Mouse (Mus musculus): ENCODE data around the gene Cercam.

DNA sequence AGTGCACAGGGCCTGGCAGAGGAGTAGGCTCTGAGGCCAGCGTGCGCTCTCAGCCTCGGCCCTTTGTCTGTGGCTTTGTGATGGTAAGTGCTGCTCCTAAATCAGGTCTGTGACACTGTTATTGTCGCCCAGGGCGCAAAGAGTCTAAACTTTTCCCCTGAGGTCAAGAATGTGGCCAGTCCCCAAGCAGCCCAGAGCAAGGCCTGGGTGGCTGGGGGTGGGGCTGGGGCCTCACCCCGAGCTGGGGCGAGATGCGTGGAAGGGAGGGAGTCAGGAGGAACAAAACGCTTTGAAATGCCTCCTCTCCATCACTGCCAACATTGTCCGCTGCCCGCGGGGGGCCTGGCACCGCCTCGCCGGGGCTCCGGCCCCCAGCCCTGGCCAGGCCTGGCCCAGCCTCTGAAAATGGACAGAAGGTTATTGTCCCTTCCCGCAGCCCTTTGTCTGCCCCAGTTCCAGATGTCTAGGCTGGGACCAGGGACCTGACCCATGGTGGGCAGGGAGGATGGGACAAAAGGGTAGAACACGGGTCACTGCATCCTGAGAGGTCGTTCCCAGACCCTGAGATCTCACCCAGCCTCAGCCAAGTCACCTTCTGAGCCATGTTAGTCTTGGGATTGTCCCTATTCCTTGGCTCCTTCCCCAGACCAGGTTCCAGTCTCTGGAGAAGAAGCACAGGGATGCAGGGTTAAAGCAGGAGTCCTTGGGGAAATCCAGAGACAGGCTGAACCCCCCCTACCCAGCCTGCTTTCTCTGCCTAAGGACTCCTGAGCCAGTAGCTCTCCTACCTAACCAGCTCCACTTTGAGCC is 12.3 kb upstream of the Cercam start:
- no peak for TF ChIP-seq POLR2A (IDR thresholded peaks at IDR 0.05; ENCODE audit: insufficient read length, low read depth)
- TF ChIP-seq CEBPB (IDR thresholded peaks at IDR 0.05; ENCODE audit: insufficient read depth, poor library complexity, severe bottlenecking) = no peak

Data from myocyte (in vitro differentiated cells).